Mouse (Mus musculus) hindlimb bud, embryonic 11.5 days (tissue): ENCODE results near the gene Mettl14.
"Not testable (repeated sequence)": the region's sequence is repeated elsewhere in the genome, so short reads cannot be mapped to it uniquely, and the experiment has no call there.

Experiments
- DNase-seq: peaks from one replicate; pipeline ENCODE4 v3.0.0-alpha.2; 2012; ENCODE audit warnings: low read depth, low spot score; ENCODE audit errors: extremely low spot score

The Mettl14 gene

DNA sequence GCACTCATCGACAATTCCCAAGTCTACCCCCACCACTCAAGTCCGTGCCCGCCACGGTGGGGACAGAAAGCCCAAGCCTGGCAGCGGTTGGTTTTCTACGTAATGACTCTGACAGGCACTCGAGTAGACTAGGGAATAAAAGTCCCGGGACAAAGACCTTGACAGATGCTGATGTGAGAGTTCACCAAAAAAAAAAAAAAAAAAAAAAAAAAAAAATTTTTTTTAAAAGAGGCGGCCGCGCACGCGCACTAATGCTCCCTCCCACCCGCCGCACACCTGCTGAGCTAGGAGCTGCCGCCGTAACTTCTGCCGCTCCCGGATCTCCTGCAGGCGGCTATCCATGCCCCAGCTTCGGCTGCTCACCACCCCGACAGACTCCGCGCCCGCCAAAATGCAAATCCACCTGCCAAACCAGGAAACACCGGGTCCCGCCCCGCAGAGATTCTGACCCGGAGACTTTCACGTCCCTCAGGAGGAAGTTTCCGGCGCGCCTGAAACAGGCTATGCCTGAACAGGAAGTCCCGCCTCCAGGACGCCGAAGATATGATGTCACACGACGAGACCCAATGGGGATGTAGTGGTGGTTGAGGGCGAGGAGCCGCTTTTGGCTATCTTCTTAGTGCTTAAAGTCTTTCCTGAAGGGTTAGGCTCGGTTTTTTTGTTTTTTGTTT, at the start of gene Mettl14:
Gene Mettl14 (minus strand): TSS at position 623 of the 671 bp plus-strand sequence.
- DNase-seq = peak; percentile 96

DNA sequence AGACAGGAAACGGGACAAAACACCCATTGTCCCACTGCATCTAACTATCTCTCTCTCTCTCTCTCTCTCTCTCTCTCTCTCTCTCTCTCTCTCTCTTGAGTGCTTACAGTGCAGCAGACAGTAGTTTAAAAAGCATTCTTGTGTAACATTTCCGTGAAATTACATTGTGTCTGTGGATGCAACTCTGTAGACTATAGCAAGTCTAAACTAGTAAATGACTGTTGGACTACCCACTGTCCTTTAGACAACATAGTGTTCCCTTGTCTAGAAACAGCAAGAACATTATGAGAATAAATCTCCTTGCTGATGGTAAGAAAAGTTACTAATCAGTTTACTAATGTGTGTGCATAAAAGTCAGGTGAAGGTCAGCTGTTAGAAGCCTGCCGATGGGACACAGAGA, 47.5 kb upstream of the Mettl14 start:
- no peak for DNase-seq

DNA sequence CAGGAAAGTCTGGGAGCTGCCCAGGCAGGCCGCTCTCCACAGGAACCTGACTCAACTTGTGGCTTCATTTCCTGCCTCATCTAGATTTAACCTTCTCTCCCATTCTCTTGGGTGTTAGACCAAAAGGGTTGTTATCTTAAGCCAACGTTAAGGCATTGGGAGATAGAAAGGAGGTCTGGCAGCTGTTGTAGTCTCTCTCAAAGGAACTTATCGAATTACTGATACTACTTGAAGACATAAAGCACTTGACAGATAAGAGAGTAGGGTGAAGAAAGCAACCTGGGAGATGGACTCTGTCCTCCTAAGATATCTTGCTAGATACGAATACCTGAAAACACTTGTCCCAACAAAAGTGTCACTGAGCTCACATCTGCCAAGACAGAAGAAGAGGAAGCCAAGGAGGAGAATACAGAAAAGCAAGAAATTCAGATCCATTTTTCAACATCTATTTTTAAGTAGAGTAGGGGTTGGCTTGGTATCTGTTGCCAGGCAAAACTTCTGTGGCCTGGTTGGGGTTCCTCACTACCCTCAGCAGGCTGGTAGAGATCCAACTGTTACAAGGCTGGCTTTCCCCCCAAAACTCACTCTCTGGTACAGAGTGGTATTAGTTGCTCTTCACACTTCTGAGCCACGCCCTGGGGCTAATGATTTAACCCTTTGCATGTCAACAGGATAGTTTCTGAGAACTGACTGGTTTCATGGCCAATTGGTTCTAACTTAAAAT, 46.2 kb upstream of the Mettl14 start:
- DNase-seq = no peak

DNA sequence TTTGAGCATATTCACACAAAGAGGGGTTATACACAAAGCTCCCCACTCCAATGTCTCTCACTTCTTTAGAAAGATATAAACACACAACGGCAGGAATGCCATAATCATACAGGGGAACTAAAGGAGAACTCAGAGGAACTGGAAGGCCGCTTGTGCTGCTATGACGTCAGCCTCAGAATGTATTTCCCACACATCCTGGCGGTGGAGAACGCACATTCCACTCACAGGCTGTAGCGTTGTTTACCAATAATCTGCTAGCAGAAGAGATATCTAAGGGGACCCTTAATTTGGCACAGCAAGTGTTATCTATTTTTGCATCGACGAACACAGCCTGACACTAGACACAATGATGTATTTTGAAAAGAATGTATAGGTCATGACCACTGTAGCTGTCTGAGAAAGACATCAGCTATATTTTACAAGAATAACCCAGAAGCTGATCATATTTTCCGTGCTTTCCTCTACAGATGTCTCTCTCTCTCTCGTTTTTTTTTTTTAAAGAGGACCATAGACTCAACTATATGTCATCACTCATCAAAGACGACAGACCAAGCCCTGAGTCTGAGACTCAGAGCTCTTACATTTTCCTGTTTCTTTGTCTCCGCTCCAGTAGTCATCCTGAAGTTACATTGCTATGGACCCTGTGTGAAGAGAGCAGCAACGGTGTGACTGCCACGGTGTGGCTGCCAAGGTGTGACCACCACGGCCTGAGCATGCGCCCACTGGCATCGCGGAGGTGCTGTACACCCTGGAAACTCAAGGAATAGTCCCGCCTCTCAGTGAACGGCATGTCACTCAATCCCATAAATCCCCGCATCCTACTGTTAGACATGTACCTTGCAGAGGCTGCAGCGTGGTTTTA, 43.9 kb upstream of the Mettl14 start:
- no peak for DNase-seq

DNA sequence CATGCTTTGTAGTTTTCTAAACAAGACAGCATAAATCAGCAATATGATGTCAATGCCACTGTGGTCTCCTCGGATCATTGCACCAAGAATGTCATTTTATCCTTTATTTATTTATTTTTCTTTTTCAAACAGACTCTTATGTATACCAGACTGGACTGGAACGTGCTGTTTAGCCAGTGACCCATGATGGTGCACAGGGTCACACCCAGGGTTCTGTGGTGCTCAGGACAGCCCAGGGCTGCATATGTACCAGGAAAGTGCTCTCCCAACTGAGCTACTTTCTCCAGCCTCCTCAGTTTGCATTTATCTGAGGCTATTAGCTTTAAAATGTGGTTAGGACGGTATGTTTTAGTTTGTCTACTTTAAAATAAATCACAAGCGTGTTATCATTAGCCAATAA, 42.1 kb upstream of the Mettl14 start:
- DNase-seq = no peak

DNA sequence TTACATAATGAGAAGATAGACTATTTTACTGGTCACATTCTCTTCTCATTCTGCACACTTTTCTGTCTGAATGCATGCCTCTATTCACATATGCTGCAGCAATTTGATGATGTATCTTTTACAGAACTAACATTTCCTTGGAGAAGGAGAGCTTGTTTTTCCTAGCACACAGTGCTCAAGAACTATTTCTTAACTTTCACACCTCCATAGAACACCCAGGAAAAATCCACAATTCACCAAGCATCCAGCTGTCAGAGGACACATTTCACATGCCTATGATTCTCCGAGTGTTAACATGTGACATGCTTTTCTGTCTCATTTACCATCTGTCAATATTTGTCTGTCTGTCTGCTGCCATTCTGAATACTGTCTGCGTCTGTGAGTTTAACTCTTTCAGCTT, 39.7 kb upstream of the Mettl14 start:
- DNase-seq = no peak

DNA sequence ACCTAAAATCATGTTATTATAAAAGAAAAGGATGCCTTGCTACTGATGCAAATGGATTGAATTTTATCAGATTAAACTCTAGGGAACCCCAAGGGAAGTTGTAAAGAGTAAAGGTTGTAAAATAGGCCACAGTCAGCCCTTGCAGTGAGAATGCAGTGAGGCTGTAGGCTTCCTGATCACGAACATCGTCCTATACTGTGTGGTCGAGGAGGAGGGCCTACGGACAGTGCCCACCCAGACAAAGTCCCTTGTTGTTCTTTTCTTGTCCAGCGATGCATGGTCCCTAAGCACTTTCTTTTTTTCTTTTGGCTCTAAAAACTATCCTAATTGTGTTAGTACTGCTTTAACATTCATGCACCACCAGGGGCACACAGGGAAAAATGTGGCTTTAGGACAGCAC, 27.3 kb upstream of the Mettl14 start:
- no peak for DNase-seq

DNA sequence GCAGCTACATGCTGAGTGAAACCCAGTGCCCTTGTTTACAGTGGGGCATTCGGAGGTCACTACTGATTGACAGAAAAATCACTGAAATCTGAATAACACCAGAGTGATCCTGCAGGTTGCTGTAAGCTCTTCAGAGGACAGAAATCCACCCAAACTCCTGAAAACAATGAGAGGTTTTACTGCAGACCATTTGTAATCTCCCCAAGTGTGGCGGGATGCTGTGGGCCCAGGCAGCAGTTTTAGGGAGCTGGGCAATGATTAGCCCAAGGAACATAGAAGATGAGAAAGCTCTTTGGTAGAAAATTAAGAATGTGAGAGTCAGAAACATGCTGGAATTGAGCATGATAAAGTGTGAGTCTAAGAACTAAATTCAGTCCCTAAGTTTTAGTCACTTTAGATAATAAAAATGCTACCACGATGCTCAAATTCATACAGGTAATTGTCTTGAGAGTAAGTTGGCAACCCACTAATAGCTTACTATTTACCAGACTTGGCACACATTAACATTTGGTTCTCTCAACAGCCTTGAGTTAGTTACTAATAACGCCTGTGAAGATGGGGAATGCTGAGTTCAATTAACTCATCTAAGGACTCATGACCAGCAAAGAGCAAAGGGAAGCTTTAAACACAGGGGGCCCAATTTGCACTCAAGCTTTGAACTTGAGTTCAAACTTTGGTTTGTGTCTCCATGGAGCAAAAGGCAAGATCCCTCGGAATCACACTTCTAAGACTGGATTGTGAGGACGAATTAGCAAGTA, 26.1 kb upstream of the Mettl14 start:
- DNase-seq = no peak

DNA sequence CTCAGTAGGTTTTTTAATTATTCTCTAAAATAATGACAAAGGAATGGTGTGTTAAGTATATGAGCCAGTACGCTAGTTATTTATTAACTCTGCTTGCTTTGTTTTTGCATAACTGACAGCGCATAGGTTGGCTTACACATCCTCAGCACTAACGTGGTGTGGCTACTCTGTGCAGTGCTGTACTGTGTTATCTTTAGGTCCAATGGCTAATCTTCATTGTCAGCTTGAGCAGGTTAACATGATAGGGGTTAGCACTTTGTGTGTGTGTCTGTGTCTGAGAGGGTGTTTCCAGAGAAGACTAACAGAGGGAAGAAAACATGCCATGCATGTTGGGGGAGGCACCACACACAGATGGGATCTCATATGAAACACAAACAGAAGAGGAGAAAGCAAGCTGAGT, 19.0 kb upstream of the Mettl14 start:
- no peak for DNase-seq

DNA sequence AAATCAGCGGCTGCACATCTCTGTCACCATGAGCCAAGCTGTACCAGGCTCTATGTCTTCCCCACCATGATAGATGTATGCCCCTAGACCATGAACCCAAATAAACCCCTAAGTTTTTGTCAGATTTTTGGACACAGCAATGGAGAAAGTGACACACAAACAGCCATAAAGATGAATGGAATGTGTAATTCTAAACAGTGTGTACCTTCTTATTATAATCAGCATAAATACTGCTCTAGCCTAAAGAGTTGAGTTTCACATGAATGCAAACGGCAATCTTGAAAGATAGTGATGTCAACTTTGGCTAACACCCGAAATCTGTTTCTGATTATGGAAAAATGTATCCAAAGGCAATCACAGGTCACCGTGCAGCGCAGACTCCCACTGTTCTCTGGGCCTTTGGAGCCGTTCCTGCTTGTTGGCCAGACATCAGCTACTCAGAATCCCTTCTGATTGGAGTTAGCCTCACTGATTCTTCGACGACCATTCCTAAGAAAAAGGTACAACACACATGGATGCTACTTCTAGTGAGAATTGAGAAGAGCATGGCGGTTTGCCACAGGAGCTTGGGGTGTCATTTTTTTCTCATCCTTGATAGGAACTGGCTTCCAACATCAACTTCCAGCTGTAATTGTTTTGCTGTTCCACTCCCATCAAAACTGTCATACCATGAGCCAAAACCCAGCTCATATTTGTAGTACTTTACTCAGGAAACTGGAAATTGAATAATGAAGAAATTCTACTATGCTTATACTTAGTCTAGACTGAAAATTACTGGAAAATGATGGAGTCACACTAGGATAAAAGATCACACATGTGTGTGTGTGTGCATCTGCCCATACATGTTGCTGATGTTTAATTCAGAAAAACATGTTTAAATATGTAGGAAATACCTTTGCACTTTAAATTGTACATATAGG, 11.9 kb upstream of the Mettl14 start:
- no peak for DNase-seq

DNA sequence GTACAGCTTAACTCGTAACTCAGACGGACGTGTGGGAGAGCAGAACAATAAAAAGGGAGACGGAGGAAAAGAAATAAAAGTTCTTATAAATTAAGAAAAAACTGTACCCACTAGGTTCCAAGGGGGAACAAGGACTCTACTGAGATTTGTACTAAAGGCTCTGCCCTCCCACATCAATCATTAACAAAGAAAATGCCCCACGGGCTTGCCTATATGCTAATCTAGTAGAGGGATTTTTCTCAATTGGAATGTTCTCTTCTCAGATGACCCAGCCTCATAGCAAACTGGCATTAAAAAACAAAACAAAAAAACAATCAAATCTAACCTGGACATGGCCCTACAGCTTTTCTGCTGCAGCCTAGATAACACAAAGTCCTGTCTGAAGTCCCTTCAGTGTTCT, 9.7 kb upstream of the Mettl14 start:
- DNase-seq = no peak

DNA sequence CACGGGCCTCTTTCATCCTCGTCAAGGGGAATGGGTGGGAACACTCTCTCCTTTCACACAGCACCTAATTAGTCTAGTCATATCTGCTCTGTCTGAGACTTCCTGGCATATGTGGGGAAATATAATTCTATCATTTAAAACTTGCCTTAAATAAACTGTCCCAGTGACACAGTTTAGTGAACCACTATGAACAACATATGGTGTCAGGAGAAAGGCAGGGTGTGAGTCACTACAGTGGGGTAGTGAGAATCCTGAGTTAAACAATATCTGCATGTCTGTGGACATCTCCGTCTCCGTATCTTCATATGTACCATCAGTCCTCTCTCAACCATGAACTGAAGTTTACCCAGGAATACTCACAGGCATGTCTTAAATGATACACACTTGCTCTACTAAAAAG, 5.3 kb upstream of the Mettl14 start:
- no peak for DNase-seq

DNA sequence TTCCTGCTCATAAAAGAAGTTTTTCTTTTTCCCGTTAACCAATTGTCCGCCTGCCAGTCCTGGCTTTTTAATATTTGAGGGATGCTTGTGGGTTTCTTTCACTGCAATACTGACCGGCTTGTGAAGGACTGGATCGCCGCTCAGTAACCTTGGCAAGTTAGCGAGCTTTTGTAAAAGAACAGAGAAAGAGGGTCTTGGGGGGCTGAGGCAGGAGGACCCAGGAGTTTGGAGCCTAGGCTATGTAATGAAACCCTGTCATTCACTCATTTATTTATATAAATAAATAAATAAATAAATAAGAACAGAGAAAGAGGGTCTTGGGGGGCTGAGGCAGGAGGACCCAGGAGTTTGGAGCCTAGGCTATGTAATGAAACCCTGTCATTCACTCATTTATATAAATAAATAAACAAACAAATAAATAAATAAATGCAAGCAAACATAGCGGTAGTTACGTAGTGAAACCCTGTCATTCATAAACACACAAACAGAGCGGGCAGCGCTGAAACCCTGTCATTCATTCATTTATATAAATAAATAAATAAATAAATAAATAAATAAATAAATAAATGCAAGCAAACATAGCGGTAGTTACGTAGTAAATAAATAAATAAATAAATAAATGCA, 361 bp upstream of the Mettl14 start:
- not testable (repeated sequence) for DNase-seq

DNA sequence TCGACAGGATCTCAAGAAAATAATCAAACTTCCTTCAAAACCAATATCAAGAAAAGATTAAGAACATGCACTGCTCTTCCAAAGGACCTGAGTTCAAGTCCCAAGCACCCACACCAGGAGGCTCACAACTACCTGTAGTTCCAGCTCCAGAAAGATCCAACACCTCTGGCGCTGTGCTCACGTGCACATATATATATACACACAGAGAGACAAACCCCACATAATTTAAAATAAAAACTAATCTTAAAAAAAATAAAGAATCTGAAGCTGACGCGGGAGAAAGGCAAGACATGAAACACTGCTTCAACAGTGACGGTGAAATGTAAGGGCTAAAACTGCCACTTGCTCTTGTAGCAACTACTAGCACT, 806 bp downstream of the Mettl14 start:
- no peak for DNase-seq

DNA sequence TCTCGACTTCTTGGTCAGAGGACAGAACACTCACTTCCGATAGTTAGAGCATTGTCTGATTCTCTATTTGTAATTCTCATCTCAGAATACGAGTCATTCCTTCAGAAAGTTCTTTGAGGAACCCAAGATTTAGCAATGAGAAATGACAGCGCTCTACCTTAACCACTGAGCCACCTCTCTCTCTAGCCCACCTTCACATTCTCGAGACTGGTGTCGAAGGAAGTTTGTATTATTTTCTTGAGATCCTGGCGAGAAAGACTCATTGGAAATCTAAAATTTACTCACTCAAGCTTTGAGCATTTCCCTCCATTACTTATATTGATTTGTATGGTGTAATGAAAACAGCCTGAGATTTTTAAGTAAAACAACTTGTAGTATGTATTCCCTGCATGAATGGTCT, 1.5 kb downstream of the Mettl14 start:
- DNase-seq = no peak

DNA sequence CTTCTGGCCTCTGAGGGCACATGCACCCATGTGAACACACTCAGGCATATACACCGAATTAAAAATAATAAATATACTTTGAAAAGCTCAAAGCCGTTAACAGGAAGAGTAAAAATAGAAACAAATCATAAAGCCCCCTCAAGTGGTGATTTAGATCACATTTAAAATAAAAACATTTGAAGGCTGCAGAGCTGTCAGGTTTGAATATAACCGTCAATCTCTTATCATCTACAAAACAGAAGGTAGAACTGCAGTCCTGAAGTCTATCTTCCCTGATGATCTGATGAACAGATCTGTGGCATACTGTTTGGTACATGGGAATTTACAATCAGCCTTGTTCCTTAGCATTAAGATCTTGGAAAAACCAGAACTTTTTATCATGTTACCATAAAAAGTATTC, 9.3 kb downstream of the Mettl14 start:
- DNase-seq = no peak

DNA sequence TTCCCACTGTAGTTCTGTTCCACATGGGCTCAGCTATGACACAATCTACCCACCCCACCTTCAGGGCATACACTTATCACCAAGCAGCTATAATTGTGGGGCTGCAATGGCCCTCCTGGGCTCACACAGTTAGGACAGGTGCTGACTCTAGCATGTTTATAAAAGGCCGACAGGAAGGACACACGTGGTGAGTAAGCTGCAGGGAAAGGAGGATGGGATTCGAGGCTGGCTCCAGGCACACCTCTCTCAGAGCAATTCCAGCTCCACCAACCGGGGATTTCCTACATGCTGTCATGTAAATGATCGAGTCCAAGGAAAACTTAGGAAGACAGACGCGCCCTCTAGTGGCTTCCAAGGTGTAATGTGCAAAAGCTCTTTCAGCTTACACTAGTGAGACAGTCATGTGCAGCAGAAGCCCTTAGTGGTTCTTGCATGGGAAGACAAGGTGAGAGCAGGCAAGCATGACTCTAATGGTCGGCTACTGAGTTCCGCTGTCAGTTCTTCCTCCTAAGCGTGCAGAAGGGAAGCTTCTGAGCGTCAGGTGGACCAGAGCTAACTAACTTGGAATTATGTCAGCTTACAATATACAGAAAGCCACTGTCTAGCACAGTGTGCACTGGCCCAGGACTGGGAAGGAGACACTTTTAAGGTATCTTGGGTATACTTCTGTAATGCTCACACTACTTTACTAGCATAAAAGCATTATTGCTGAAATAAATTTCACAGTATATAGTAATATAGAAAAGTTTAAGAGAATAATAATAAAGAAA, 14.0 kb downstream of the Mettl14 start:
- peak; percentile 39 for DNase-seq

DNA sequence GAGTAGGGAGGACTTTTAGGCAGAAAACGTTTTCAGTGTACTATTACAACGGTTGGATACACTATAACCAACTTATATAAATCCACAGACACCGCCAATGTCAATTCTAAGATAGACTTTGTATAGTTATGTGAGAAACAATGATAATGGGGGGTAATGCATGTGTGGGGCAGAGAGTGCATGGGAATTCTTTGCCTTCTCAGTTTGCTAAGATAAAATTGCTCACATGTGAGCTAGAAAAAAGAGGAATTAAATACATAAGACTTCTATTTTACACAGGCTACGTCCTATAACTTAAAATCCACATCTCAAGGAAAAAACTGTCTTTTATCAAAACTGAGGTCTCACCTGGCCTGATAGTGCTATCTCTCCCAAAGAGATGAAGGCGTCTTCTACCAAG, 15.0 kb downstream of the Mettl14 start:
- no peak for DNase-seq

DNA sequence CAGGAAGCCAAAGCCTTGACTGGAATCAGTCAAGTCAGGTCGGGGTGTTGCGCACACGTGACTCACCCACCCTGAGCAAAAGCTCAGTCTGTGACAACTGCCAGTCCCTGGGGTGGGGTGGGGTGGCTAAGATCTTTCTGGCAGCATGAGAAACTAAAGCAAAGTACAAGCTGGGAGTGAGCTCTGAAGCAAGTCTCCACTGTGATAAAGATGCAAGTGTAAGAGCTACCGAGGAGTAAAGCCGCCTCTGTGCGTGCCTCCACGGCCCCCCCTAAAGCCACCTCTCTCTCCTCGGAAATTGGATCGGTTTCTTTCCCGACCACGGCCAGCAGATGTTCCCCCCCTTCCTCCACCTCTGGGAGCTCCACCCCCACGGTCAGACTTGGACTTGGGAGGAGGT, 16.7 kb downstream of the Mettl14 start:
- no peak for DNase-seq
